Mouse (Mus musculus) olfactory bulb, adult 2 months (tissue): ENCODE results near the gene Tmem269.

ENCODE experiments used
- CTCF ChIP-seq: fragments of 200-500 bp; IDR thresholded peaks from 2 replicates; pipeline ENCODE4 v1.5.1; 2012; ENCODE audit warnings: low read depth, mild to moderate bottlenecking, low read length, moderate library complexity; ENCODE audit not compliant: insufficient read depth
- POLR2A ChIP-seq: fragments of 200-500 bp; IDR thresholded peaks from 2 replicates; pipeline ENCODE4 v1.6.1; 2012; ENCODE audit warnings: mild to moderate bottlenecking, low read depth, low read length, moderate library complexity; ENCODE audit not compliant: insufficient read depth

DNA sequence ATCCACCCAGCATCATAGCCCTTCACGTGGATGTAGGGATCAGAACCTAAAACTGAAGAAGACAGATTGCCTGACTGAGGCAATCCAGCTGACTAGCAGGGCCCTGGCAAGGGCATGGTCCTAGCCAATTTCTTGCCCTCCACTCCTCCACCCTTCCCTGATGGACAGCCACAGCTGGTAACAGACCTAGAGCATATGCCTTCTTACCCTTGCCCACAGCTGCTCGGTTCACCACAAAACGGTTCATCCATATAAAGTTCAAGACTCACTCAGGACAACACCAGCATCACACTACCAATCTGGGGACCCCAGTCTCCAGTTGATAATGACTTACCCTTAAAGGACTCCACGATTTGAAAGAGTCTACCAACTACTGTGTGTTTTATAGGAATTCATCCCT, 32.2 kb downstream of the Tmem269 start:
- TF ChIP-seq CTCF (no peak), POLR2A (no peak)
